Mouse (Mus musculus) heart, postnatal 0 days (tissue): ENCODE results near the gene Celf2. TPM values are rescaled to one million over a fixed set of nuclear protein-coding genes. Genes with fewer than 3 reads are reported as not detected.

Experiments used
- ATAC-seq: fragments of 200-750 bp; cut with Nextera tagmentation; 2 replicates; pipeline ENCODE4 v1.8.0; 2017; ENCODE audit warnings: low read depth, moderate number of reproducible peaks, moderate library complexity; ENCODE audit not compliant: insufficient read depth
- DNase-seq: peaks from one replicate; pipeline ENCODE4 v3.0.0-alpha.2; 2016; ENCODE audit warnings: low spot score
- H3K27ac ChIP-seq: fragments of 300-500 bp; sonication (generic); 2 replicates; pipeline ENCODE4 v1.5.1; 2014; ENCODE audit warnings: low read depth, mild to moderate bottlenecking
- H3K27me3 ChIP-seq: fragments of 300-500 bp; sonication (generic); 2 replicates; pipeline ENCODE4 v1.6.1; 2014; ENCODE audit warnings: low read length, mixed read lengths; ENCODE audit not compliant: control insufficient read depth, insufficient read depth
- H3K36me3 ChIP-seq: fragments of 300-500 bp; sonication (generic); replicated peaks from 2 replicates; pipeline ENCODE4 v1.6.1; 2014; ENCODE audit warnings: low read length, mixed read lengths; ENCODE audit not compliant: control insufficient read depth, insufficient read depth
- H3K4me1 ChIP-seq: fragments of 300-500 bp; sonication (generic); 2 replicates; pipeline ENCODE4 v1.6.1; 2014; ENCODE audit warnings: antibody characterized with exemption; ENCODE audit not compliant: control insufficient read depth, insufficient read depth
- H3K4me2 ChIP-seq: fragments of 300-500 bp; sonication (generic); 2 replicates; pipeline ENCODE4 v1.6.1; 2014; ENCODE audit warnings: low read depth, mild to moderate bottlenecking, low read length, moderate library complexity
- H3K4me3 ChIP-seq: fragments of 300-500 bp; sonication (generic); 2 replicates; pipeline ENCODE4 v1.5.1; 2014; ENCODE audit warnings: low read depth, low read length
- H3K9ac ChIP-seq: fragments of 300-500 bp; sonication (generic); replicated peaks from 2 replicates; pipeline ENCODE4 v1.6.1; 2014; ENCODE audit warnings: low read depth, low read length, mixed read lengths
- H3K9me3 ChIP-seq: fragments of 300-500 bp; sonication (generic); replicated peaks from 2 replicates; pipeline ENCODE4 v1.6.1; 2016; ENCODE audit warnings: low read length; ENCODE audit not compliant: control insufficient read depth
- CTCF ChIP-seq: IDR thresholded peaks from 2 replicates; pipeline ENCODE4 v1.5.1; 2016; ENCODE audit warnings: antibody characterized with exemption, control low read depth, low read depth
- EP300 ChIP-seq: IDR thresholded peaks from 2 replicates; pipeline ENCODE4 v1.6.1; 2016; ENCODE audit warnings: antibody characterized with exemption, low read depth
- WGBS: fragments of 180-500 bp; shearing (Covaris S2); extraction: QIAGEN DNeasy Blood & Tissue Kit; methylation state at CpG from one replicate; pipeline ENCODE4 v1.1.7; 2014; 5-methylcytosine and 5-hydroxymethylcytosine counted together
- polyA plus RNA-seq: library from polyadenylated mRNA; unstranded; fragments of >200 nt; fragmentation: Nextera tagmentation; extraction: Ambion mirVana; gene quantifications from 2 replicates; pipeline ENCODE4 v1.2.1, GENCODE M21; 2015
- total RNA-seq: library from RNA; depleted of rRNA; stranded (reverse); fragments of >200 nt; gene quantifications from 2 replicates; pipeline ENCODE4 v1.2.3, GENCODE M21; 2014; ENCODE audit warnings: low replicate concordance

Gene Celf2
- total and polyA plus RNA-seq, 2 experiments from 2014 or later: 47.6 to 64.9 TPM

GRCm38 (mm10) chr2:7534615-7535204 lies 25.3 kb upstream of the Celf2 start:
- no peak for ATAC-seq
- DNase-seq: no peak
- H3K4me3 ChIP-seq: no peak overlapping the region
- 63% methylated on average over 5 of the region's 5 CpGs for WGBS
- no peaks in the 10 kb centered on the region for H3K36me3 ChIP-seq
- no peaks in the 10 kb centered on the region for H3K4me1 ChIP-seq
- no peaks in the 10 kb centered on the region for H3K27me3 ChIP-seq
- TF ChIP-seq EP300 (no peak), CTCF (no peak)
- H3K9me3 ChIP-seq: no peaks in the 10 kb centered on the region
- no peak overlapping the region for H3K9ac ChIP-seq
- H3K27ac ChIP-seq: no peak overlapping the region
- H3K4me2 ChIP-seq: no peak overlapping the region

GRCm38 (mm10) chr2:7534195-7534594 lies 24.8 kb upstream of the Celf2 start:
- WGBS: 69% methylated on average over 2 of the region's 2 CpGs
- H3K27ac ChIP-seq: no peak overlapping the region
- TF ChIP-seq CTCF: no peak
- no peak for TF ChIP-seq EP300
- ATAC-seq (no peak), DNase-seq (no peak)
- H3K4me3 ChIP-seq: no peak overlapping the region
- no peaks in the 10 kb centered on the region for H3K4me1 ChIP-seq
- H3K9me3 ChIP-seq: no peaks in the 10 kb centered on the region
- no peaks in the 10 kb centered on the region for H3K36me3 ChIP-seq
- no peaks in the 10 kb centered on the region for H3K27me3 ChIP-seq
- H3K4me2 ChIP-seq: no peak overlapping the region
- H3K9ac ChIP-seq: no peak overlapping the region

- Histone ChIP-seq H3K4me2 (no peak overlapping the region), H3K4me3 (no peak overlapping the region), H3K4me1 (no peaks in the 10 kb centered on the region), H3K27ac (no peak overlapping the region), H3K9ac (no peak overlapping the region), H3K27me3 (no peaks in the 10 kb centered on the region), H3K36me3 (no peaks in the 10 kb centered on the region), H3K9me3 (no peaks in the 10 kb centered on the region)
- no peak for ATAC-seq
- TF ChIP-seq CTCF (no peak), EP300 (no peak)
- 78% methylated on average over 6 of the region's 6 CpGs for WGBS
- no peak for DNase-seq
Observed at GRCm38 (mm10) chr2:7531185-7531960, 22.0 kb upstream of the Celf2 start.

GRCm38 (mm10) chr2:7530461-7531184 lies 21.3 kb upstream of the Celf2 start:
- ATAC-seq (no peak), DNase-seq (no peak)
- no peaks in the 10 kb centered on the region for H3K27me3 ChIP-seq
- H3K4me1 ChIP-seq: no peaks in the 10 kb centered on the region
- H3K4me3 ChIP-seq: no peak overlapping the region
- no peaks in the 10 kb centered on the region for H3K36me3 ChIP-seq
- TF ChIP-seq EP300 (no peak), CTCF (no peak)
- no peak overlapping the region for H3K27ac ChIP-seq
- no peaks in the 10 kb centered on the region for H3K9me3 ChIP-seq
- no peak overlapping the region for H3K4me2 ChIP-seq
- H3K9ac ChIP-seq: no peak overlapping the region
- 87% methylated on average over 8 of the region's 8 CpGs for WGBS

GRCm38 (mm10) chr2:7529637-7530036 lies 20.3 kb upstream of the Celf2 start:
- H3K4me3 ChIP-seq: no peak overlapping the region
- DNase-seq: no peak
- H3K4me1 ChIP-seq: no peaks in the 10 kb centered on the region
- H3K27me3 ChIP-seq: no peaks in the 10 kb centered on the region
- no peak overlapping the region for H3K27ac ChIP-seq
- H3K36me3 ChIP-seq: no peaks in the 10 kb centered on the region
- no peak overlapping the region for H3K4me2 ChIP-seq
- H3K9ac ChIP-seq: no peak overlapping the region
- TF ChIP-seq EP300 (no peak), CTCF (no peak)
- 62% methylated on average over 5 of the region's 5 CpGs for WGBS
- ATAC-seq: no peak
- H3K9me3 ChIP-seq: no peaks in the 10 kb centered on the region
